Mouse (Mus musculus) adrenal gland (tissue): ENCODE measurements around the gene Gpr62.

Experiments
- intact Hi-C: fragments of 180-260 bp; cut with DNase I; formaldehyde crosslinking; loops from one replicate; pipeline ENCODE4 v1.15.1; 2025

The Gpr62 gene

GRCm38 (mm10) chr9:106428719-106429220, 37.0 kb downstream of the Gpr62 start:
- intact Hi-C loops = no loop called here

- intact Hi-C loops = loop anchor here (1.0 kb wide), 3 partner anchors 116 to 133 kb away; no protein-coding TSS in a partner anchor
Measured at GRCm38 (mm10) chr9:106421865-106422160, 43.9 kb downstream of the Gpr62 start.

GRCm38 (mm10) chr9:106421033-106421864, 44.5 kb downstream of the Gpr62 start:
- intact Hi-C loops = loop anchor here (1.0 kb wide), 1 partner anchor 132 kb away; no protein-coding TSS in a partner anchor

GRCm38 (mm10) chr9:106420608-106421007, 45.1 kb downstream of the Gpr62 start:
- intact Hi-C loops = loop anchor here (1.0 kb wide), 1 partner anchor 131 kb away; no protein-coding TSS in a partner anchor

- intact Hi-C loops = loop anchor here (5.0 kb wide), 1 partner anchor 51 kb away; the partner anchor contains the start of gene Dusp7
Measured at GRCm38 (mm10) chr9:106417841-106418625, 47.7 kb downstream of the Gpr62 start.

GRCm38 (mm10) chr9:106416826-106417225, 48.9 kb downstream of the Gpr62 start:
- intact Hi-C loops = loop anchor here (5.0 kb wide), 1 partner anchor 50 kb away; the partner anchor contains the start of gene Dusp7
